Mouse (Mus musculus): Measurements from ENCODE around the gene Tbkbp1.

The Tbkbp1 gene

GRCm38 (mm10) chr11:97127470-97128223 is 23.6 kb downstream of the Tbkbp1 start:
- no peak for DNase-seq (ENCODE audit: low read depth)

- no peak for DNase-seq (ENCODE audit: low read depth)
These were observed 24.4 kb downstream of the Tbkbp1 start for GRCm38 (mm10) chr11:97126645-97127468.

GRCm38 (mm10) chr11:97124266-97125036 is 26.8 kb downstream of the Tbkbp1 start:
- no peak for DNase-seq (ENCODE audit: low read depth)

GRCm38 (mm10) chr11:97123282-97123890 is 27.9 kb downstream of the Tbkbp1 start:
- no peak for DNase-seq (ENCODE audit: low read depth)

GRCm38 (mm10) chr11:97120641-97121040 is 30.7 kb downstream of the Tbkbp1 start:
- DNase-seq (ENCODE audit: low read depth), result no peak

- DNase-seq (ENCODE audit: low read depth), result no peak
These were observed 31.1 kb downstream of the Tbkbp1 start for GRCm38 (mm10) chr11:97120221-97120620.

- DNase-seq (ENCODE audit: low read depth), result no peak
These were observed 35.5 kb downstream of the Tbkbp1 start for GRCm38 (mm10) chr11:97115797-97116196.

GRCm38 (mm10) chr11:97114671-97115601 is 36.4 kb downstream of the Tbkbp1 start, which contains the start of gene Tbx21:
TSS of gene Tbx21 (minus strand) at chr11:97115331.
- no peak for DNase-seq (ENCODE audit: low read depth)

GRCm38 (mm10) chr11:97112519-97113125 is 38.7 kb downstream of the Tbkbp1 start:
- no peak for DNase-seq (ENCODE audit: low read depth)

GRCm38 (mm10) chr11:97108976-97109375 is 42.3 kb downstream of the Tbkbp1 start:
- DNase-seq (ENCODE audit: low read depth), result no peak

GRCm38 (mm10) chr11:97104091-97104483 is 47.2 kb downstream of the Tbkbp1 start:
- DNase-seq (ENCODE audit: low read depth), result no peak

- no peak for DNase-seq (ENCODE audit: low read depth)
These were observed 47.9 kb downstream of the Tbkbp1 start for GRCm38 (mm10) chr11:97103163-97104090.

GRCm38 (mm10) chr11:97101722-97102121 is 49.6 kb downstream of the Tbkbp1 start:
- DNase-seq (ENCODE audit: low read depth), result peak; percentile 49

- DNase-seq (ENCODE audit: low read depth), result no peak
These were observed 52.5 kb downstream of the Tbkbp1 start for GRCm38 (mm10) chr11:97098791-97099190.

- DNase-seq (ENCODE audit: low read depth), result no peak
These were observed 56.7 kb downstream of the Tbkbp1 start for GRCm38 (mm10) chr11:97094600-97094999.

- DNase-seq (ENCODE audit: low read depth), result no peak
These were observed 64.9 kb downstream of the Tbkbp1 start for GRCm38 (mm10) chr11:97086365-97086764.

Data from c-Kit-positive CD71-negative TER-119-negative erythroid progenitor cells, embryonic 14.5 days (primary cell).